Mouse (Mus musculus) left cerebral cortex, postnatal 36 days (tissue): ENCODE results near the gene 1600002K03Rik. TPM values are rescaled to one million over a fixed set of nuclear protein-coding genes. Genes with fewer than 3 reads are reported as not detected.
A peak's percentile ranks its signal among the peaks of the same experiment; 100 is the strongest.

Experiments used
- DNase-seq, 2 experiments: peaks; one replicate each; pipeline ENCODE4 v3.0.0; 2021 to 2022; ENCODE audit warnings: low spot score in 2 of 2, mixed read lengths in 1 of 2
- intact Hi-C: fragments of 180-260 bp; cut with DNase I; formaldehyde crosslinking; loops from one replicate; pipeline ENCODE4 v1.15.1; 2025
- total RNA-seq, 2 experiments: library from RNA; stranded (reverse); gene quantifications; 2 replicates each; pipeline ENCODE4 v1.2.3; 2021

1600002K03Rik gene
- total RNA-seq, 2 experiments from 2014 or later: 7.5 to 7.6 TPM

DNA sequence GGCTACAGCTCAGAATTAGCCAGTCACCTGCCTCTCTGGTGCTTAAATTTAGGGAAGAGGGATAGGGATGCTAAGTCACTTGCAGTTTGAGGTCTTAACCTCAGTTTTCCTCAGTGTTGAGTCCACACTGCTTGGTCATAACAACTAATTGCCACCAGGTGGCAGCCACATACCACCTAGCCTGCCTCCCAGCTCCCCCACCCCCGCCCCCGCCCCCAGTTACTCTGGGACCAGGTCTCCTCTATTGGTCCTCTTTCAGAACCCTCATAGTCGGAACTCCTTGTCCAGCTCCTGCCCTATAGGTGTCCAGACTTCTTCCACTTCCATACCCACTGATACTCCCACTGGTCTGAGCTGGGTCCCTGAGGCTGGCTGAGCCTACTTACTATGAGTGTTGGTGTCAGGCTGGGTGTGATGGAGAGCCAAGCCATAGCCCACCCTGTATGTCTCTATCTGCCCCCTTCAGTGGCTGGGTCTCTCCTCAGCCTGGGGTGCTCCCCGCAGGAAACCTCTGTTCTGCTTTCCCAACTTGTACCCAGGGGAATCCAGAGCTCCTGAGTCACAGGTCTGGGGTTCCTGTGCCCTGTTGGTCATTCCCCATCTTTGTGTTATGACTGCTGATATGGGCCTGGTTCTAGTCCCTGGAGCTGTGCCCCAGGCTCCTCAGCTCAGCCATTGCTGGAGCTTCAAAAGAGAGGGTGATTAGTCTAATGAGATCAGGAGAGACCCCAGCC, 3.0 kb downstream of the 1600002K03Rik start:
- DNase-seq: peak in 1 of 2 experiments; percentile 36
- intact Hi-C loops: loop anchor here (1.0 kb wide), 1 partner anchor 70 kb away; no protein-coding TSS in a partner anchor

GRCm38 (mm10) chr10:80176270-80176834, 3.6 kb downstream of the 1600002K03Rik start:
- DNase-seq: no peak
- intact Hi-C loops: no loop called here

GRCm38 (mm10) chr10:80177441-80178279, 4.9 kb downstream of the 1600002K03Rik start:
- DNase-seq: no peak
- intact Hi-C loops: no loop called here

DNA sequence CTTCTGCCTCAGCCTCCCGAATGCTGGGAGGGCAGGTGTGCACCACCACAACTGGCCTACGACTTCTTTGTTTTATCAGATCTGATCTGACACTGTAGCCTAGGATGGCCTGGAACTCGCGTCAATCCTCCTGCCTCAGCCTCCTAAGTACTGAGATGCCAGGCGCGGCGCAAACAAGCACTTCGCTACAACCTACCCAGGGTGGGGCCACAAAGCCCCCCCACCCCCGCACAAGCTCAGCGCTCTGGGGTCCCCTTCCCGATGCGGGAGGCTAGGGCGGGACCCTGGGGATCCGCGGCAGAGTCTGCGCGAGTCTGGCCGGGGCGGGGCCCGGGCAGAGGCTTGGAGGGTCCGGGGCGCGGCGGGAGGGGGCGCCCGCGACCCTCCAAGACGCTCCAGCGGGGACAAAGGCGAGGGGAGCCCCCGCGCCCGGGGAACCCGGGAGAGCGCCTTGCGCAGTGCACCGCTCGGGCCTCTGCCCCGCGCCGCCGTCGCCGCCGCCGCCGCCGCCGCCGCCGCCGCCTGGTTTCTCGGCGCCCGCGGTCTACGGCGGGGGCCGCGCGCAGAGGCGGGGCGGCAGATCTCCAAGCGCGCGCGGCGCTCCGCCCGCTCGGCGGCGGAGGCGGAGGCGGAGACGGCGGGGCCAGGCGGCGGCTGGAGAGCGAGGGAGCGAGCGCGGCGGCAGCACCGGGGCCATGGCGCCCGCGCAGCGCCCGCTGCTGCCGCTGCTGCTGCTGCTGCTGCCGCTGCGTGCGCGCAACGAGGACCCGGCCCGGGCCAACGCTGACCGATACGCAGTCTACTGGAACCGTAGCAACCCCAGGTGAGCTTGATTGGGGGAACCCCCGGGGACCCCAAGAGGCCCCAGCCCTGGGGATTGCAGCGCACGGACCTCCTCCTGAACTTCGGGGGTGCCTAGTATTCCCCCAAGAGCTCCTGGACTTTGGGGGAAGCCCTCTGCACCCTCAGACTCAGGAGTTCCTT, 6.6 kb downstream of the 1600002K03Rik start, which contains the start of gene Efna2:
Gene Efna2, plus strand, starts transcription at position 415 of the 984 bp plus-strand sequence.
- intact Hi-C loops: no loop called here
- peak; percentile 48 to 71 for DNase-seq

- intact Hi-C loops: no loop called here
- no peak for DNase-seq
Observed at GRCm38 (mm10) chr10:80180288-80180687, 7.5 kb downstream of the 1600002K03Rik start.

- no peak for DNase-seq
- intact Hi-C loops: no loop called here
Observed at GRCm38 (mm10) chr10:80180823-80181222, 8.1 kb downstream of the 1600002K03Rik start.

GRCm38 (mm10) chr10:80182547-80182946, 9.8 kb downstream of the 1600002K03Rik start:
- no peak for DNase-seq
- intact Hi-C loops: no loop called here

GRCm38 (mm10) chr10:80186649-80187048, 13.9 kb downstream of the 1600002K03Rik start:
- intact Hi-C loops: no loop called here
- no peak for DNase-seq

- DNase-seq: no peak
- intact Hi-C loops: no loop called here
Observed at GRCm38 (mm10) chr10:80187739-80188138, 15.0 kb downstream of the 1600002K03Rik start.

DNA sequence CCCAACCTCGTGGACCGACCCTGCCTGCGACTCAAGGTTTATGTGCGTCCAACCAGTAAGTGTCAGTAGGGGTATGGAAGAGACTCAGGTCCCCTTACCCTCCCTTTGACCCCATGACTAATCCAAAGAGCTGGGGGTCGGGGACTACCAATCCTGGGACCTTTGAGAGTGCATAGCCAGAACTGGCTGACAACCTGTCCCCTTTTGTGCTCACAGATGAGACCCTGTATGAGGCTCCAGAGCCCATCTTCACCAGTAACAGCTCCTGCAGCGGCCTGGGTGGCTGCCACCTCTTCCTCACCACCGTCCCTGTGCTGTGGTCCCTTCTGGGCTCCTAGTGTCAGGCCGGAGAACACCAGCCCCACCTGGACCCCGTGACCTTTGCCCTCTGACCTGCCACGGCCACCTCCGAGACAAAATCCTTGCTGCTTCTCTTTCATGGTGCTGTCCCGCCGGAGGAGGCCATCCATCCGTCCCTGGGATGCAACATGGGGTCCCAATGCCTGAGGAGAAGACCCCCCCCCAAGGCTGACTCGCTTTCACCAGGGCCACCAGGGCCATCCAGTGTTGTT, 15.8 kb downstream of the 1600002K03Rik start:
- no peak for DNase-seq
- intact Hi-C loops: no loop called here

- DNase-seq: no peak
- intact Hi-C loops: no loop called here
Observed at GRCm38 (mm10) chr10:80189999-80190398, 17.3 kb downstream of the 1600002K03Rik start.

- peak in 1 of 2 experiments; percentile 45 for DNase-seq
- intact Hi-C loops: no loop called here
Observed at GRCm38 (mm10) chr10:80190491-80191051, 17.8 kb downstream of the 1600002K03Rik start.

GRCm38 (mm10) chr10:80193976-80194375, 21.2 kb downstream of the 1600002K03Rik start:
- intact Hi-C loops: no loop called here
- no peak for DNase-seq

GRCm38 (mm10) chr10:80194441-80194840, 21.7 kb downstream of the 1600002K03Rik start:
- intact Hi-C loops: no loop called here
- DNase-seq: no peak

- intact Hi-C loops: no loop called here
- DNase-seq: no peak
Observed at GRCm38 (mm10) chr10:80196167-80196566, 23.4 kb downstream of the 1600002K03Rik start.

GRCm38 (mm10) chr10:80196778-80197581, 24.2 kb downstream of the 1600002K03Rik start:
- DNase-seq: no peak
- intact Hi-C loops: no loop called here

DNA sequence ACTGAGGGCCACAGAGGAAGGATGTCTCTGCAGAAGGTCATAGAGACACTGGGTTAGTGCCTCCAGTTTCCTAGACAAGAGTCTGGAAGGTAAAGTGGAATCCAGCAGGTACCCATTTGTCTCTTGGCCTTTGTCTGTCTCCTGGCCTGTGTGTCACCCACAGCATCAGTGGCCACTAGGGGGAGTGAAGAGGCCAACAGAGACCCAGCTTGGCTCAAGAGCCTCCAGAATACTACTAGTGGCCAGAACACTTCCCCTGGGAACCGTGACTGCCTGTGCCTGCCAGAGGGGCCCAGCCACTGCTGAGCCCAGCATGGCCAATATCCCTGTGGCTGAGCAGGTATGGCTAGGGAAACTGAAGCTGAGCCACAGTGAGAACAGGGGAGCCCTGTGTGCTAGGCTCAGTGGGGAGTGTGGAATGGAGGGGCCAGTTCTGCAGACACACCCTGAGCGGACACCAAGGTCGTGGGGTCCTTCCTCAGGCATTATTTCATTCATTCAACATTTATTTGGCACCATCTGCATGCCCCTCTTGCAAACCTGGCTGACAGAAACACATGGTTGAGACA, 26.8 kb downstream of the 1600002K03Rik start:
- peak in 1 of 2 experiments; percentile 59 for DNase-seq
- intact Hi-C loops: no loop called here
